Mouse (Mus musculus) liver, embryonic 18 days (tissue): ENCODE data around the gene Akt1s1. TPM values are rescaled to one million over a fixed set of nuclear protein-coding genes. Genes with fewer than 3 reads are reported as not detected.

ENCODE experiments used
- polyA plus RNA-seq: library from polyadenylated mRNA; depleted of rRNA; stranded (reverse); fragments of >200 nt; gene quantifications from 2 replicates; pipeline ENCODE4 v1.2.3, GENCODE M21; 2012; rRNA removed

Akt1s1 gene
- 35.6 and 37.3 TPM in 2 replicates for polyA plus RNA-seq

DNA sequence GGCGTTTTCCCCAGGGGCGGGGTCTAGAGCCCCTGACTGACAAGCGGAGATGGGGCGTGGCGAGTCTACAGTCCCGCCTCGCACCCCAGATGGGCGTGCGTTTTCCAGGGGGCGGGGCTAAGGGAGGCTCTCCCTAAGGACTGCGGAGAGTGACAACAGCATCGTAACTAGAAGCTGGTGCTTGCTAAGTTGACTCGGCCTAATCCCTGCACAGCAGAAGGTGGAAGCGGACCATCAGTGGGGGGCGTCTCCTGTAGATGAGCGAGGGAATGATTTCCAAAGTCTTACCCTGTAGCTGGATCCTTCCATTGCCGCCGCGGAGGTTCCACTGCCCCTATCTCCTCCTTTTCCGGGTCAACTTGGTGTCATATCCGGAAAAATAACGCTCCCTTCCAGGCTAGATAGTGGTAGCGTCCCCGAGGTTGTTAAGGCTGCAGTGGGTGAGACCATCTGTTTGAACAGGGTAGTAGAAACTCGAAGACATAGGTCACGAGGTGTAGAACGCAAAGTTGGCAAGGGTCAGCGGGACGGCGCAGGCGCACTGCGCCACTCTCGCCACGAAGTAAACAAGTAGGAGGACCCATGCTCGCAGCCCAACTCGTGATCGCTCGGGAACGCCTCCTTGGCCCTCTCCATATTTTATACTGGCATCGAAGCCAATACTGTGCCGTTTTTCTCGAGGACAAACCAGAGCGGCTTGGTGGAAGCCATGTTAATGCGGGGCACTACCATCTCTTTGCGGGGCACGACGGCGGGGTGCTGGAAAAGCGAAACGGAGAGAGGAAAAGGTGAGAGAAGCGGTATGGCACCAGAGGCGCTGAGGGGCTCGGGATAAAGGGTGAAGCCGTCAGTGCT, at the start of gene Akt1s1, which contains the start of gene Tbc1d17:
Akt1s1 (plus strand) TSS at position 431 of the 855 bp plus-strand sequence.
Tbc1d17 (minus strand) TSS at position 519 of the 855 bp plus-strand sequence.

GRCm38 (mm10) chr7:44815721-44816469, 32.9 kb upstream of the Akt1s1 start, which contains the start of the genes Nup62 and Il4i1:
Gene Nup62, plus strand, starts transcription at chr7:44816088.
Gene Il4i1, plus strand, starts transcription at chr7:44816387.

GRCm38 (mm10) chr7:44816470-44817021, 32.2 kb upstream of the Akt1s1 start, which contains the start of gene Atf5:
Gene Atf5, minus strand, starts transcription at chr7:44816658.

DNA sequence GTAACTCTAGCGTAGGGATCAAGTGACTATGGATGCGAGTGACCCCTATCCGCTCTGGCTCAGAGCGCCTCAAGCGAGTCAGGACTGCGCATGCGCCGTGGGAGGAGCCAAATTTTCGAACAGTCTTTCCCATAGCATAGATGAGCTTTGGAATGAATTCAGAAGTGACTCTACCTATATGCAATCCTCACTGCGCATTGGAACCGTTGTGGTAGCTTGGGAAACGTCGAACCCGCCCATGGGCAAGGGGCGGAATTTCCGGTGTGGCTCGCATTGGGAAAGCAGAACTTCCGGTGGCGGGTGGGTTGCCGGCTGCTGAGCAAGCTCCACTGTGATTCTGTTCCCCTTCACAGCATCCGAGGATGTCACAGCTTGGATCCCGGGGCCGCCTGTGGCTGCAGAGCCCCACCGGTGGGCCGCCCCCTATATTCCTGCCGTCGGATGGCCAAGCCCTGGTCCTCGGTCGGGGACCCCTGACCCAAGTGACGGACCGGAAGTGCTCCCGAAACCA, 8.3 kb downstream of the Akt1s1 start, which contains the start of gene Pnkp:
Pnkp (plus strand) TSS at position 98 of the 511 bp plus-strand sequence.

DNA sequence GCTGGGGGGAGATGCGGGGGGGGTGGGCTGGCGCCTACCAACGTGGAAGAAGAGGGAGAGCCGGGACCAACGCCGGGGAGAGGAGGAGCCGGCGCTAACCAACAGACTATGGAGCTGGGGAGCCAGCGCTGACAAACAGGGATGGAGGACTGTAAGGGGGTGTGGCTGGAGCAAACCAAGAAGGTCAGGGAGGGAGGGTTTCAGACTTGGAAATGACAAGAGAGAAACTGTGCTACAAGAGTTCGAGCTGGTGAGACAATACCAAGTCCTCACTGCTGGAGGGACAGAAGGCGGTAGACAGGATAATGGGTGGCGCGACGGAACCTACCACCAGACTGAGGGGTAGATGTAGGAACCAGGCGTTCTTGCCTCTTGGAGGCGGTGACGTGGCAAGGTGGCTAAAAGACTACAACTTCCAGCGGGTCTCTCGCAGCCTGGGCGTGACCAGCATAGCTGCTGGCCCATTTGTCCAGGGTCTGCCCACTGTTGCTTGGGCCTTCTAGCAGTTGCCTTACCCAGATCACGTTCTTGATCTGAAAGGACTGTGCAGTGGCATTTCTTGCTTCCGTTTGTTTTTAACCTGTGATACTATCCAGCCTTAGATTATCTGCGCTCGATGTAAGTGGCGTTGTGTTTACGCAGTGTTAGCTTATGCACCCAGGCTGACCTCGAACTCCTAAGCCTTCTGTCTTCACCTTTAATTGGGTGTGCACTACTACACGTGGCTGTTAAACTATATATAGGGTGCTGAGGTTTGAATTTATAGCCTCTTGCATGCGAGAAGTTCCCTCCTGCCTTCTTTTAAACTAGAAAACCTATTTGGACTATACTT, 21.1 kb downstream of the Akt1s1 start, which contains the start of gene Ptov1:
Ptov1 (minus strand) TSS at position 92 of the 832 bp plus-strand sequence.

DNA sequence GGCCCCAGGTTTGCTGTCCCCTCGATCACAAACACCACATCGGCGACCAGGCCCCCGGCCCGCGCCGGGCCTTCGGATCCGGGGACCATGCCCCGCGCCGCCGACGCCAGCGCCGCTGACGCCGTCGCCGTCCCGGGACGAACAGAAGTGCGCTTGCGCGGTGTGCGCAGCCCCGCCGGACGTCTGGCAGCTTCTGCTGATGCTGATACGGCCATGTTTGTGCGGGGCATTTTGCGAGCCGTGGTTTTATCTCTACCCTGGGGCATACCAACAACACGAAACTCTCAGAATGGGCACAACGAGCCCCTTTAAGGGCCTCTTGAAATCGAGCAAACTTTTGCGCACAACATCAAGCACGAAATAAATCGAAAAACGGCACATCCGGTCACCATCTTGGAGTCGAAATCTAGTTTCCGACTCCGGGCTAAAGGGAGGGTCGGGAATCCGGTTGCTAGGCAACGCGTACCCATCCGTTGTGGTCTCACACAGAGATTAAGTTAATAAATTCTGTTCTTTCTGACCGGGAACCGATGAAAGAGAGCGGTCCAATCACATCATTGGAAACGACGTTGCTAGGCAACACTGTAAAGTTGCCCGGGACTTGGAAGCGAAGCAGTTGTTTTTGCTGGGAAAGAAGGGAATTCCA, 43.6 kb downstream of the Akt1s1 start, which contains the start of gene Med25:
Med25 (minus strand) TSS at position 437 of the 646 bp plus-strand sequence.

GRCm38 (mm10) chr7:44895593-44896434, 47.0 kb downstream of the Akt1s1 start, which contains the start of gene Fuz:
Gene Fuz, plus strand, starts transcription at chr7:44896079.

Other genes with a start within 250 kb of the Akt1s1 start
- gene Myh14, start 178.1 kb upstream of the Akt1s1 start, polyA plus RNA-seq, result 0.77 and 0.95 TPM in 2 replicates
- not detected in 2 replicates for gene Izumo2, start 140.2 kb upstream of the Akt1s1 start, polyA plus RNA-seq
- gene Vrk3, start 100.6 kb upstream of the Akt1s1 start, polyA plus RNA-seq, result 18.9 and 21.4 TPM in 2 replicates
- 0.48 and 0.58 TPM in 2 replicates for gene Zfp473, start 97.9 kb upstream of the Akt1s1 start, polyA plus RNA-seq
- gene Nup62, start 32.9 kb upstream of the Akt1s1 start, polyA plus RNA-seq, result 20.2 and 22.4 TPM in 2 replicates
- 0.38 TPM in 2 replicates for gene Il4i1, start 32.6 kb upstream of the Akt1s1 start, polyA plus RNA-seq
- gene Atf5, start 32.3 kb upstream of the Akt1s1 start, polyA plus RNA-seq, result 247 and 266 TPM in 2 replicates
- 21.1 and 23.3 TPM in 2 replicates for gene Tbc1d17, start 88 bp downstream of the Akt1s1 start, polyA plus RNA-seq
- gene Pnkp, start 8.1 kb downstream of the Akt1s1 start, polyA plus RNA-seq, result 18.0 and 24.6 TPM in 2 replicates
- 48.6 and 56.2 TPM in 2 replicates for gene Ptov1, start 20.8 kb downstream of the Akt1s1 start, polyA plus RNA-seq
- 26.0 and 30.9 TPM in 2 replicates for gene Med25, start 43.7 kb downstream of the Akt1s1 start, polyA plus RNA-seq
- 6.4 and 7.8 TPM in 2 replicates for gene Fuz, start 47.1 kb downstream of the Akt1s1 start, polyA plus RNA-seq
- gene Ap2a1, start 80.5 kb downstream of the Akt1s1 start, polyA plus RNA-seq, result 33.1 and 39.3 TPM in 2 replicates
- gene Tsks, start 94.2 kb downstream of the Akt1s1 start, polyA plus RNA-seq, result 0.02 TPM in 1 of 2 replicates, not detected in the other
- gene Cpt1c, start 125.9 kb downstream of the Akt1s1 start, polyA plus RNA-seq, result 2.3 and 2.6 TPM in 2 replicates
- gene Prmt1, start 137.6 kb downstream of the Akt1s1 start, polyA plus RNA-seq, result 105 and 112 TPM in 2 replicates
- gene Irf3, start 148.7 kb downstream of the Akt1s1 start, polyA plus RNA-seq, result 50.0 and 54.3 TPM in 2 replicates
- 9.0 and 9.5 TPM in 2 replicates for gene Bcl2l12, start 149.7 kb downstream of the Akt1s1 start, polyA plus RNA-seq
- 13.5 and 17.4 TPM in 2 replicates for gene Scaf1, start 167.4 kb downstream of the Akt1s1 start, polyA plus RNA-seq
- gene Rras, start 169.0 kb downstream of the Akt1s1 start, polyA plus RNA-seq, result 41.8 and 53.8 TPM in 2 replicates
- 1.1 and 1.7 TPM in 2 replicates for gene Prr12, start 203.9 kb downstream of the Akt1s1 start, polyA plus RNA-seq
- gene Nosip, start 213.4 kb downstream of the Akt1s1 start, polyA plus RNA-seq, result 24.0 and 24.4 TPM in 2 replicates
- 17.7 and 19.5 TPM in 2 replicates for gene Prrg2, start 213.7 kb downstream of the Akt1s1 start, polyA plus RNA-seq
- 18.6 and 20.0 TPM in 2 replicates for gene Rcn3, start 243.2 kb downstream of the Akt1s1 start, polyA plus RNA-seq